Mouse (Mus musculus) kidney, adult 18-20 months (tissue): ENCODE measurements around the gene Olfr789.

Experiments
- DNase-seq: peaks from one replicate; pipeline ENCODE4 v3.0.0; 2021

Gene Olfr789

GRCm38 (mm10) chr10:129484452-129484851 is at the start of gene Olfr789:
Gene Olfr789, plus strand, starts transcription at chr10:129484752.
- no peak for DNase-seq

- no peak for DNase-seq
Observed at GRCm38 (mm10) chr10:129461562-129461961, 23.0 kb upstream of the Olfr789 start, which contains the start of gene Olfr787. Gene Olfr787, plus strand, starts transcription at chr10:129461862.

GRCm38 (mm10) chr10:129470698-129471097 is 13.9 kb upstream of the Olfr789 start, which contains the start of gene Olfr788:
Gene Olfr788, plus strand, starts transcription at chr10:129470998.
- DNase-seq, result no peak

GRCm38 (mm10) chr10:129473256-129473655 is 11.3 kb upstream of the Olfr789 start:
- no peak for DNase-seq

- DNase-seq, result no peak
Observed at GRCm38 (mm10) chr10:129473723-129474122, 10.8 kb upstream of the Olfr789 start.

GRCm38 (mm10) chr10:129490101-129490500 is 5.5 kb downstream of the Olfr789 start:
- DNase-seq, result no peak

GRCm38 (mm10) chr10:129498192-129498591 is 13.6 kb downstream of the Olfr789 start, which contains the start of gene Olfr790:
Gene Olfr790, plus strand, starts transcription at chr10:129498492.
- DNase-seq, result no peak

- no peak for DNase-seq
Observed at GRCm38 (mm10) chr10:129521492-129521891, 36.9 kb downstream of the Olfr789 start, which contains the start of gene Olfr791. Gene Olfr791, plus strand, starts transcription at chr10:129521792.

GRCm38 (mm10) chr10:129538862-129539261 is 54.3 kb downstream of the Olfr789 start, which contains the start of gene Olfr792:
Gene Olfr792, plus strand, starts transcription at chr10:129539162.
- no peak for DNase-seq
